Mouse (Mus musculus) intestine, embryonic 15.5 days (tissue): ENCODE data around the gene Hgfac. TPM values are rescaled to one million over a fixed set of nuclear protein-coding genes. Genes with fewer than 3 reads are reported as not detected.

Experiments
- ATAC-seq: fragments of 200-750 bp; cut with Nextera tagmentation; 2 replicates; pipeline ENCODE4 v1.8.0; 2017; ENCODE audit warnings: moderate TSS enrichment, moderate library complexity
- H3K27ac ChIP-seq: fragments of 300-500 bp; sonication (generic); 2 replicates; pipeline ENCODE4 v1.5.1; 2015; ENCODE audit warnings: mild to moderate bottlenecking, inconsistent platforms
- H3K27me3 ChIP-seq: fragments of 300-500 bp; sonication (generic); replicated peaks from 2 replicates; pipeline ENCODE4 v1.6.1; 2015; ENCODE audit warnings: inconsistent platforms
- H3K36me3 ChIP-seq: fragments of 300-500 bp; sonication (generic); 2 replicates; pipeline ENCODE4 v1.6.1; 2015; ENCODE audit warnings: inconsistent platforms
- H3K4me1 ChIP-seq: fragments of 300-500 bp; sonication (generic); replicated peaks from 2 replicates; pipeline ENCODE4 v1.6.1; 2015; ENCODE audit warnings: inconsistent platforms
- H3K4me2 ChIP-seq: fragments of 300-500 bp; sonication (generic); replicated peaks from 2 replicates; pipeline ENCODE4 v1.6.1; 2015; ENCODE audit warnings: mild to moderate bottlenecking, inconsistent platforms
- H3K4me3 ChIP-seq: fragments of 300-500 bp; sonication (generic); replicated peaks from 2 replicates; pipeline ENCODE4 v1.5.1; 2015; ENCODE audit warnings: inconsistent platforms
- H3K9ac ChIP-seq: fragments of 300-500 bp; sonication (generic); 2 replicates; pipeline ENCODE4 v1.6.1; 2015; ENCODE audit warnings: inconsistent platforms
- H3K9me3 ChIP-seq: fragments of 300-500 bp; sonication (generic); 2 replicates; pipeline ENCODE4 v1.6.1; 2016; ENCODE audit warnings: inconsistent platforms
- WGBS: fragments of 180-500 bp; shearing (Covaris S2); methylation state at CpG from one replicate; pipeline ENCODE4 v1.1.7; 2015; 5-methylcytosine and 5-hydroxymethylcytosine counted together
- polyA plus RNA-seq: library from polyadenylated mRNA; unstranded; fragments of >200 nt; fragmentation: Nextera tagmentation; extraction: Ambion mirVana; gene quantifications from 2 replicates; pipeline ENCODE4 v1.2.1, GENCODE M21; 2015

The Hgfac gene
- polyA plus RNA-seq, 1 experiment from 2014 or later = 4.9 TPM

DNA sequence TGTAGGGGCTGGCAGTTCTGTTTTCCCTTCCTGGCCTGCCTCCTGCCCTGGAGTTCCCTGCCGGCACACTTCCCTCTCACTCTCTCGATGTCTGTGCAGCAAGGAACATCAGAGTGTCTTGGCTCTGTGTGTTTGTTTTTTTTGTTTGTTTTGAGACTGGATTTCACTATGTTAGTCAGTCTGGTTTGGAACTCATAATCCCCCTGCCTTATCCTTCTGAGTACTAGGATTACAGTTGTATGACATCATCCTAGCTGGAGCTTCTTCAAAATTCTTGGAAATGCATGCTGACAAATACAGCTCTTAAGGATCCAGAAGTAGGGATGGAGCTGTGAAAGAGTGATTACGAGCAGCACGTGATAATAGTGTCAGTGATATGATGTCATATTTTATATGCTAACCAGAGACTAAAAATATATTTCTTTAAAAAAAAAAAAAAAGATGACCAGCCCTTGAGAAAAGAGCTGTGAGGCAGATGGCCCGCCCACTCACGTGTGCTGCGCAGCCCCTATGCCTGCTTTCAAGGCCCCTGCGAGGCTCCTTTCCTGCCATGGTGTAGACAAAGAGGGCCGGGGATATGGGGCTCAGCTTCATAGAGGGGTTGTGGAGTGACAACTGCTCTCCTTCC is 21.5 kb upstream of the Hgfac start:
- 71% methylated on average over 9 of the region's 9 CpGs for WGBS
- no peaks in the 10 kb centered on the region for H3K9me3 ChIP-seq
- H3K9ac ChIP-seq = no peak overlapping the region
- ATAC-seq = no peak
- H3K4me1 ChIP-seq = no peaks in the 10 kb centered on the region
- H3K27me3 ChIP-seq = no peaks in the 10 kb centered on the region
- no peaks in the 10 kb centered on the region for H3K36me3 ChIP-seq
- H3K27ac ChIP-seq = no peak overlapping the region
- no peak overlapping the region for H3K4me2 ChIP-seq
- H3K4me3 ChIP-seq = no peak overlapping the region

DNA sequence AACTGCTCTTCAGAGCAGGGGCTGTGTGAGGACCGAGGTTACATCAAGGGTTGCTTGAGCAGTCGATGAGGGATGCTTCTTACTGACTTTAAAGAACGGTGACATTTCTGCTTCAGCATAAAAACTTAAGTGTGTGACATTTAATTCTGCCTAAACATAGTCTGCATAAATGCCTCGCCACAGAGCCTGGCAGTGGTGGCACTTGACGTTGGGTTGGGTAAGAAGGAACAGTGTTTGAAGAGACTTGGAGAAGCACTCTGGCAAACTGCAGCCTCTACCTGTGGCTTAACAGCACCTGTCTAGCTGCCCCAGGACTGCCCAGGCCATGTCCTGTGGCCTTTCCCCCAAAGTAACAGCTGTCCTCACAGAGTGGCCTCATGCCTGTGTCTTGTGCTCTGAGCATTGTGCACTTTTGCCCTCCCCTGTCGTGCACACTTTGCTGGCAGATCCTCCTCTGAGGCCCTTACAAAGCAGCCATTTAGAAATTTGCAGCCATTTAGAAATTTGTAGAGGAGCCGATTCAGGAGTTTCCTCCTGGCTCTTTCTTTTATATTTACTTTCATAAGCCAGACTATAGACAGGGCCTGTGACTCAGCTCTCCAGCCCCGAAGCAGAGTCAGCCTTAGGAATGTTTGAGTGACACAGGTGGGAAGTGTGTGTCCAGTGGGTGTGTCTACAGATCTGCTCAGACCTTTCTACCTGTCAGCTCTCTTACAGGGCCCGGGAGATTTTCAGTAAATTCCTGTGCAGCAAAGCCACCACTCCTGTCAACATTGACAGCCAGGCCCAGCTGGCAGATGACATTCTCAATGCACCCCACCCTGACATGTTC is 20.7 kb upstream of the Hgfac start:
- H3K27me3 ChIP-seq = no peaks in the 10 kb centered on the region
- H3K4me1 ChIP-seq = no peaks in the 10 kb centered on the region
- no peaks in the 10 kb centered on the region for H3K9me3 ChIP-seq
- H3K4me2 ChIP-seq = no peak overlapping the region
- WGBS = 71% methylated on average over 9 of the region's 9 CpGs
- no peak overlapping the region for H3K9ac ChIP-seq
- H3K27ac ChIP-seq = no peak overlapping the region
- peak; percentile 78 for ATAC-seq
- 0 out of 2 replicates have a peak, but pooled peaks cover 2% of the 10 kb centered on the region for H3K36me3 ChIP-seq
- H3K4me3 ChIP-seq = no peak overlapping the region

GRCm38 (mm10) chr5:35024975-35025374 is 16.3 kb upstream of the Hgfac start:
- H3K9ac ChIP-seq = no peak overlapping the region
- 7% methylated on average over 2 of the region's 2 CpGs for WGBS
- H3K27ac ChIP-seq = no peak overlapping the region
- H3K4me1 ChIP-seq = no peaks in the 10 kb centered on the region
- 0 out of 2 replicates have a peak, but pooled peaks cover 8% of the 10 kb centered on the region for H3K36me3 ChIP-seq
- no peaks in the 10 kb centered on the region for H3K9me3 ChIP-seq
- no peak overlapping the region for H3K4me2 ChIP-seq
- ATAC-seq = peak; percentile 67
- H3K27me3 ChIP-seq = no peaks in the 10 kb centered on the region
- H3K4me3 ChIP-seq = no peak overlapping the region

DNA sequence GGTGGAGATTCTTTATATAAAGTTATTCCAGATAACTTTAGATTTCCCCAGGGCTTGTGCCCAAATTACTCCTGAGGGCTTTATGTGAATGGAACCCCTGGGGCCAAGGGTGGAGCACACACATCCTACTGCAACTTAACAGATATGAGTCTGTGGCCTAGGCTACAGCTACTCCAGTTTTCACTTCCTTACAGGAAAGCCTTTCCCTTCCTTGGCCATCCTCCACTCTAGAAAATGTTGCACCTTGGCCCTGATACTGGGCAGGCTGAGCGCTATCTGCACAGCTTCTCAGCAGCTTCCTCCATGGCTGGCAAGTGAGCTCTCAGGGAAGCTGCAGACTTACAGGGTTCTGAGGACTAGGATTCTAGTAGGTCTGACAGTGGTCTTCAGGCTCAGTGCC is 12.0 kb upstream of the Hgfac start:
- Histone ChIP-seq H3K4me2 (no peak overlapping the region), H3K9ac (no peak overlapping the region), H3K27ac (no peak overlapping the region), H3K4me3 (no peak overlapping the region), H3K4me1 (no peaks in the 10 kb centered on the region), H3K27me3 (no peaks in the 10 kb centered on the region), H3K36me3 (0 out of 2 replicates have a peak, but pooled peaks cover 13% of the 10 kb centered on the region), H3K9me3 (no peaks in the 10 kb centered on the region)
- no peak for ATAC-seq
- WGBS = 93% methylated on average over 1 of the region's 1 CpGs

GRCm38 (mm10) chr5:35029755-35030154 is 11.6 kb upstream of the Hgfac start:
- no peak overlapping the region for H3K4me2 ChIP-seq
- 89% methylated on average over 5 of the region's 5 CpGs for WGBS
- ATAC-seq = no peak
- 0 out of 2 replicates have a peak, but pooled peaks cover 13% of the 10 kb centered on the region for H3K36me3 ChIP-seq
- no peak overlapping the region for H3K4me3 ChIP-seq
- H3K27ac ChIP-seq = no peak overlapping the region
- no peaks in the 10 kb centered on the region for H3K27me3 ChIP-seq
- H3K9me3 ChIP-seq = no peaks in the 10 kb centered on the region
- H3K9ac ChIP-seq = no peak overlapping the region
- H3K4me1 ChIP-seq = no peaks in the 10 kb centered on the region

- Histone ChIP-seq H3K27ac (no peak overlapping the region), H3K4me1 (no peaks in the 10 kb centered on the region), H3K4me2 (no peak overlapping the region), H3K9ac (no peak overlapping the region), H3K27me3 (no peaks in the 10 kb centered on the region), H3K9me3 (no peaks in the 10 kb centered on the region), H3K4me3 (no peak overlapping the region), H3K36me3 (0 out of 2 replicates have a peak, but pooled peaks cover 9% of the 10 kb centered on the region)
- ATAC-seq = no peak
- WGBS = 78% methylated on average over 5 of the region's 5 CpGs
Observed at GRCm38 (mm10) chr5:35033068-35033467, 8.2 kb upstream of the Hgfac start.

GRCm38 (mm10) chr5:35033619-35034018 is 7.7 kb upstream of the Hgfac start:
- 89% methylated on average over 1 of the region's 1 CpGs for WGBS
- Histone ChIP-seq H3K4me3 (no peak overlapping the region), H3K9me3 (no peaks in the 10 kb centered on the region), H3K36me3 (0 out of 2 replicates have a peak, but pooled peaks cover 6% of the 10 kb centered on the region), H3K9ac (no peak overlapping the region), H3K27ac (no peak overlapping the region), H3K27me3 (no peaks in the 10 kb centered on the region), H3K4me2 (no peak overlapping the region), H3K4me1 (no peaks in the 10 kb centered on the region)
- no peak for ATAC-seq

DNA sequence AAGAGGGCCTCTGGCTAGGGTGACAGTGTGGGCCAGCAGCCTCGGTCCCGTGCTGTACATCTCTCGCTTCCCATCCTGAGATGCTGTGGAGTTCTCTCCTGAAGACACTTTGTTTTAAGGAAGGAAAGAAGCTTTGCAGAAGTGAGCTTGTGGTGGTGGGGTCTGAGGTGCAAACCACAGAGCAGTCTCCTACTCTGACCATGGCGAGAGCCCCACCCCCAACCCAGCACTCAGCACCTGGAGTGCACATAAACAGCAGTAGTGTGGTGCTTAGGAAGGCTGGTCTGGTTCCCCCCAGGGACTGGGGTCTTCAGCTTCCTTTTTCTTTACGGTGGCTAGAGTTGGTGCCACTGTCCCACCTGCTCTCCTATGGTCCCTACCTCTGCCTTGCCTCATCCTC is 6.2 kb upstream of the Hgfac start:
- ATAC-seq = no peak
- H3K4me1 ChIP-seq = no peaks in the 10 kb centered on the region
- H3K36me3 ChIP-seq = 0 out of 2 replicates have a peak, but pooled peaks cover 5% of the 10 kb centered on the region
- no peak overlapping the region for H3K9ac ChIP-seq
- no peak overlapping the region for H3K4me2 ChIP-seq
- H3K27ac ChIP-seq = no peak overlapping the region
- 88% methylated on average over 5 of the region's 5 CpGs for WGBS
- no peaks in the 10 kb centered on the region for H3K9me3 ChIP-seq
- no peak overlapping the region for H3K4me3 ChIP-seq
- no peaks in the 10 kb centered on the region for H3K27me3 ChIP-seq

- ATAC-seq = no peak
- Histone ChIP-seq H3K4me1 (no peaks in the 10 kb centered on the region), H3K36me3 (0 out of 2 replicates have a peak, but pooled peaks cover 5% of the 10 kb centered on the region), H3K4me2 (no peak overlapping the region), H3K27ac (no peak overlapping the region), H3K4me3 (no peak overlapping the region), H3K9ac (no peak overlapping the region), H3K27me3 (no peaks in the 10 kb centered on the region), H3K9me3 (no peaks in the 10 kb centered on the region)
- WGBS = 62% methylated on average over 4 of the region's 4 CpGs
Observed at GRCm38 (mm10) chr5:35035795-35036194, 5.5 kb upstream of the Hgfac start.

GRCm38 (mm10) chr5:35037438-35037837 is 3.9 kb upstream of the Hgfac start:
- Histone ChIP-seq H3K4me2 (no peak overlapping the region), H3K9ac (no peak overlapping the region), H3K27ac (no peak overlapping the region), H3K4me3 (no peak overlapping the region), H3K9me3 (no peaks in the 10 kb centered on the region), H3K4me1 (no peaks in the 10 kb centered on the region), H3K27me3 (no peaks in the 10 kb centered on the region), H3K36me3 (no peaks in the 10 kb centered on the region)
- no peak for ATAC-seq

DNA sequence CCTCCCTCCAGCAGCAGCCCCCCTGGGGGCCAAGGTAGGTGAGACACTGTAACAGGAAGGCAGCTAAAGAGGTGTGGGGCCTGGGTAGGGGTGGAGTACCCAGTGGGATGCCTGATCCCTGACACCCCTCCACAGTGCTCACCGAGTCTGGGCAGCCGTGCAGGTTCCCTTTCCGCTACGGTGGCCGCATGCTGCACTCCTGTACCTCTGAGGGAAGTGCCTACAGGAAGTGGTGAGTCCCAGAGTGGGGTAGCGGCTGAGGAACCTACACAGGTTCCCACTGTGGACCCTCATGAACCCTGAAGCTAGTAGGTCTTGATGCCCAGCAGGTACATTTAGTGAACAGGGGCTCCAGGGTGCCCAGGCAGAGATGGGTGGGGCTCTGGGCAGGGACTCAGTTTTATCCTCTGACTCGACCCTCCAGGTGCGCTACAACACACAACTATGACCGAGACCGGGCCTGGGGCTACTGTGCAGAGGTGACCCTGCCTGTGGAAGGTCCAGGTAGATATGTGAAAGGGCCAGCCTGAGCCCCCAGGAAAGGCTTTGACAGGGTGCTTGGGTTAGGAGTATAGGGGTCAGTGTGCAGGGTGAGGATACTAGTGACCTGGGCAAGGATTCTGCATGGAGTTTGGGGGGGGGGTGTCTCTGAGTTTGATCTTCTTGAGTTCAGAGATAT is 1.3 kb downstream of the Hgfac start:
- Histone ChIP-seq H3K4me2 (no peak overlapping the region), H3K9me3 (no peaks in the 10 kb centered on the region), H3K27me3 (no peaks in the 10 kb centered on the region), H3K27ac (no peak overlapping the region), H3K36me3 (no peaks in the 10 kb centered on the region), H3K4me3 (no peak overlapping the region), H3K4me1 (no peaks in the 10 kb centered on the region), H3K9ac (no peak overlapping the region)
- 70% methylated on average over 10 of the region's 10 CpGs for WGBS
- peak; percentile 29; the same call in 1 of the 2 replicates for ATAC-seq

DNA sequence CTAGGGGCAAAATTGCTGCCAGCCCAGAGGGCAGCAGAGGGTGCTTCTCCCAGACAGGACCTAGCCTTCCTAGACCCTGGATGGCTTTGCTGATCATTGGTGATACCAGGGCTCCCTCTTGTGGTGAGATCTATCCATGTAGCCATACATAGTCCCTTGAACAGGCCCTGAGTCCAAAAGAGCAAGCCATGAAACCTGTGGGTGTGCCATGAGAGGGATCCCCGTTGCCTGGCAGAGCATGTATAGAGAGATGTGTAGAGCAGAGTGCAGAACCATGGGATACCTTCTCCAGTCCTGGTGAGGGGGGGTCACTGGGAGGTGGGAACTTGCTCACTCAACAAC is 1.8 kb downstream of the Hgfac start:
- ATAC-seq = peak; percentile 82
- 30% methylated on average over 1 of the region's 1 CpGs for WGBS
- no peak overlapping the region for H3K27ac ChIP-seq
- H3K4me3 ChIP-seq = no peak overlapping the region
- H3K4me1 ChIP-seq = no peaks in the 10 kb centered on the region
- no peaks in the 10 kb centered on the region for H3K27me3 ChIP-seq
- no peaks in the 10 kb centered on the region for H3K36me3 ChIP-seq
- H3K4me2 ChIP-seq = no peak overlapping the region
- H3K9ac ChIP-seq = no peak overlapping the region
- H3K9me3 ChIP-seq = no peaks in the 10 kb centered on the region
